Comparison of ENCODE assay signal across 8 mouse cellular contexts in the genomic region with DNA sequence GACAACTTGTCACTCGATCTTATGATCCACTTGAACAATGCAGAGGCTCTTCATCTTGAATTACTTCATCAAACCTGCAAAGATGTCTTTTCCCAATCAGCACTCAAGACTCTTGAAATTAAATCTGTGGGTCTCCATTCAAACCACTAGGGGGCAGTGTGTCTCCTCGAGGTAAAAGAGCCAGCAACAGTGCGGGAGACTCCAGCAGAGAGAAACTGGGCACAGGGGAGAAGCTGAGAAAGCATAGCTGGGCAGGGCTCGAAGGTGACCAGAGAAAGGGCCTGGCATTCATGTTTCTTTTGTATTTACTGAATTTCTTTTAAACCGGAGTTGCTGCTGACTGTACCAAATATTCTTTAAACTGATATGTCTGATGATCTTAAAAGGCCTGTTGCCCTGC.
DNase-seq lines count a peak whose midpoint lies in the region; ATAC-seq lines count a peak whose summit lies in the region.

No protein-coding gene starts in this region.

- no peaks in the 10 kb centered on the region for H3K4me1 ChIP-seq in midbrain, embryonic 10.5 days
- no peaks in the 10 kb centered on the region for H3K4me1 ChIP-seq in midbrain, embryonic 16.5 days (ENCODE audit: control insufficient read depth, insufficient read depth, low read length)
- H3K4me1 ChIP-seq in embryonic facial prominence, embryonic 10.5 days: peaks cover 34% of the 10 kb centered on the region

- H3K4me3 ChIP-seq in midbrain, embryonic 10.5 days: no peak overlapping the region
- no peak overlapping the region for H3K4me3 ChIP-seq in midbrain, embryonic 16.5 days (ENCODE audit: low read depth, low read length)
- H3K4me3 ChIP-seq in embryonic facial prominence, embryonic 10.5 days: no peak overlapping the region

- H3K27ac ChIP-seq in midbrain, embryonic 10.5 days (replicated peaks): no peak overlapping the region
- H3K27ac ChIP-seq in midbrain, embryonic 16.5 days (ENCODE audit: low read length): no peak overlapping the region
- H3K27ac ChIP-seq in embryonic facial prominence, embryonic 10.5 days (replicated peaks): no peak overlapping the region

- H3K9ac ChIP-seq in midbrain, embryonic 16.5 days (ENCODE audit: low read depth, low read length): no peak overlapping the region

- H3K9me3 ChIP-seq in midbrain, embryonic 10.5 days (replicated peaks): no peaks in the 10 kb centered on the region
- no peaks in the 10 kb centered on the region for H3K9me3 ChIP-seq in midbrain, embryonic 16.5 days (replicated peaks; ENCODE audit: control insufficient read depth, low read length, poor library complexity, severe bottlenecking)
- H3K9me3 ChIP-seq in embryonic facial prominence, embryonic 10.5 days: no peaks in the 10 kb centered on the region

- no peak overlapping the region for H3K4me2 ChIP-seq in midbrain, embryonic 16.5 days (ENCODE audit: low read length)

- no peaks in the 10 kb centered on the region for H3K36me3 ChIP-seq in midbrain, embryonic 10.5 days
- H3K36me3 ChIP-seq in midbrain, embryonic 16.5 days (ENCODE audit: control insufficient read depth, insufficient read depth, low read length): no peaks in the 10 kb centered on the region
- H3K36me3 ChIP-seq in embryonic facial prominence, embryonic 10.5 days (replicated peaks): no peaks in the 10 kb centered on the region

- no peak for ATAC-seq in midbrain, embryonic 16.5 days

- no peaks in the 10 kb centered on the region for H3K27me3 ChIP-seq in midbrain, embryonic 10.5 days (ENCODE audit: low read depth, poor library complexity, severe bottlenecking)
- no peaks in the 10 kb centered on the region for H3K27me3 ChIP-seq in midbrain, embryonic 16.5 days (ENCODE audit: control insufficient read depth, insufficient read depth, low read depth, low read length)
- no peaks in the 10 kb centered on the region for H3K27me3 ChIP-seq in embryonic facial prominence, embryonic 10.5 days (replicated peaks; ENCODE audit: low read depth, poor library complexity, severe bottlenecking)

- intact Hi-C loops in heart, postnatal 25 days (cut with DNase I): loop anchor here (2.0 kb wide), 2 partner anchors 62 to 184 kb away; no protein-coding TSS in a partner anchor

- WGBS in midbrain, embryonic 10.5 days: 14% methylated on average over 5 of the region's 5 CpGs
- 10% methylated on average over 5 of the region's 5 CpGs for WGBS in midbrain, embryonic 16.5 days
- WGBS in embryonic facial prominence, embryonic 10.5 days: 11% methylated on average over 5 of the region's 5 CpGs

- DNase-seq in midbrain, embryonic 10.5 days (ENCODE audit: low spot score): peak; percentile 51
- DNase-seq in adrenal gland, postnatal 25 days: peak; percentile 28
- DNase-seq in embryonic facial prominence, embryonic 10.5 days (ENCODE audit: low spot score): peak; percentile 71
- DNase-seq in heart, postnatal 25 days (ENCODE audit: low spot score): peak; percentile 38
- DNase-seq in layer of hippocampus, adult 8-10 months (ENCODE audit: low spot score in 2 of 2): peak; percentile 40 to 54
- peak; percentile 69 for DNase-seq in lung, postnatal 14 days
- peak; percentile 33 to 35 for DNase-seq in spleen, postnatal 36 days (ENCODE audit: low spot score in 2 of 2)
